Mouse (Mus musculus) megakaryocyte, embryonic 14.5 days (primary cell): Measurements from ENCODE around the gene Gramd4.

Experiments
- FLI1 ChIP-seq: IDR thresholded peaks from 2 replicates; pipeline ENCODE4 v1.6.1; 2012; ENCODE audit warnings: low read length, inconsistent platforms, mixed read lengths
- GATA1 ChIP-seq: IDR thresholded peaks from 3 replicates; pipeline ENCODE4 v1.6.1; 2012; ENCODE audit warnings: mixed read lengths, low read length, inconsistent platforms, borderline replicate concordance

DNA sequence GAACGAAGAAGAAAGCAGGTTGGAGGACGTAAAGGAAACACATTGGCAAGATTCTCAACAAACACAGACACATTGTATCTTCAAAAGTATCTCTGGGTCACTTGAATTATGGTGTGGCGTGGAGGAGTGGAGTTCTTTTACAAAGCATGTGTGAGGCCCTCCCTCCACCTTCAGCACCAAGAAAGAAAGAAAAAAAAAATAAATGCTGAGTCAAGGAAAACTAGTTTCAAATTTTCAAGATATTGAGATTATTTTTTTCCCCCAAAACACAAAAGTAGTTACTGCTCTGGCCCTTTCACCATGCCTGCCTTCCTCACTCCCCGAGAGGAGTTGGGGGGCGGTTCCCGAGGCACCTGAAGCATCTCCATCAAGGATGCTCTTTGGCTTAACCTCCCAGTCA, 121.1 kb downstream of the Gramd4 start:
- TF ChIP-seq GATA1 = no peak
- TF ChIP-seq FLI1 = no peak
